Mouse (Mus musculus) monocyte, adult 5-6 weeks (primary cell): ENCODE measurements around the gene Zic1. TPM values are rescaled to one million over a fixed set of nuclear protein-coding genes. Genes with fewer than 3 reads are reported as not detected.

Experiments
- ATAC-seq: fragments of 153-309, 156-312 bp; replicated peaks from 2 replicates; pipeline ENCODE4 v1.8.0; 2017; ENCODE audit warnings: mild to moderate bottlenecking; ENCODE audit not compliant: low TSS enrichment, insufficient number of reproducible peaks, severe bottlenecking, poor library complexity, low FRiP score
- total RNA-seq: library from RNA; stranded (forward); fragments of 200-1000, 200-491, 200-594 nt; gene quantifications from 3 replicates; pipeline ENCODE4 v1.2.3, GENCODE M21; 2017

Zic1 gene
- not detected in 3 replicates for total RNA-seq

DNA sequence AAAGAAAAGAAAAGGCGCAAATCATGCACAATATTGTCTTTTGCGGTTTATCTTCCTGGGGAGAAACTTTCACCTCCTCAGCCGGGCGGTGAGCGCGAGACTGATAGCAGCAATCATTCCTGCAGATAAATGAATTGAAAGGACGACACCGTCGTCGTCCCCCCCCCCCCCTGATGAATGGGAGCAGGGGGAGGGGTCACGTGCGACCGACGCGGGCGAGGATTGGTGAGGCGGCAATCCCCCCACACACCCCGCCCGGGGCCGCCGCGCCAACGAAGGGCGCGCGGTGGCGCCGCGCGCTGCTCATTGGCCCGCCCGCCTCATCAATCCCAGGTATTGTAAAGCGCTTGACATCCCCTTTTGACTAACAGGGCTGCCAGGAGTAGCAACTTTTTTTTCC lies at the start of gene Zic1:
TSS of gene Zic1 (minus strand) at position 147 of the 400 bp plus-strand sequence.
- no peak for ATAC-seq

DNA sequence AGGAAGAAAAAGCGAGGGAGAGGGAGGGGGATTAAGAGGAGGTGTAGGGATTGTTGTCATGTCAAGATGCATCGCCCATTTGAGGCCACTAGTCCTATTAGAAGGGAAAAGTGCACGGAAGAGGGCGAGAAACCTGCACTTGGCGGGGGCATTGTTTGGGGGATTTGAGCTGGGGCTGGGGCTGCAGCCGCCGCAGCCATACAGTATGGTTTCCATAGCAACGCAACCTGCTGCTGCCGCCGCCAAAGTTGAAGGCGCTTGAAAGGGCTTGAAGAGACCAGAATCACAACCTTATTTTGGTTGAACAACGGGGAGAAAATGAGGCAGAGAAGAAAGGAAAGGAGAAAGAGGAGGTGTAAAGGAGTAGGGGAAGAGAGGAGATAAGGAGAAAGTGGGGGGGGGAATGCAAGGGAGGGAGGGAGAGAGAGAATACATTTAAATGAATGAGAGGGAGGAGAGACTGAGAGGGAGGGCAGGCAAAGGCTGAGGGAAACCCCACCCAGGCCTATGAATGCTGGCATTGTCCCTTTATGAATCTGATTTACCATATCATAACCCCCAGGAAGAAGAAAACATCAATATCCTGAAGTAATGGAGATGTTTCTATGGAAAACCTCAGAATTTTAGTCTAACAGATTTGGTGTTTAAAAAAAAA lies 48.5 kb upstream of the Zic1 start:
- ATAC-seq: no peak

DNA sequence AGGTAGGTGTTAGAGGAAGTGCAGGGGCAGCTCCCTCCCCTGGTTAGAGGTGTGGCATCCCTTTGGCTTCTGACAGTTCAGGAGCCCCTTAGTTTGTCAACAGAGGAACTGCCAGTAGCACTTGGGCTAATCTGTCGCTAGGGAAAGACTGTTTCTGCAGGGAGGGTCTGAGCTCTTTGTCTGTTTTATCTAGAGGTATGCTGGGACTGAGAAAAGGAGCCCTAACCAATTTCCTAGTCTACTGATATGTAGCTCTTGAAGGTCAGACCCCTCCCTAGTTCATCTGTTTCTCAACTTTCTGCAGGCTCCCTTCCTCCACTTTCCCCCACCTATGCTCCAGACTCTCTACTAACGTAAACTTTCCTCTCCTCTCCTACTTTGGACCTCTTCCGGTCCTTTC lies 44.2 kb upstream of the Zic1 start:
- no peak for ATAC-seq

DNA sequence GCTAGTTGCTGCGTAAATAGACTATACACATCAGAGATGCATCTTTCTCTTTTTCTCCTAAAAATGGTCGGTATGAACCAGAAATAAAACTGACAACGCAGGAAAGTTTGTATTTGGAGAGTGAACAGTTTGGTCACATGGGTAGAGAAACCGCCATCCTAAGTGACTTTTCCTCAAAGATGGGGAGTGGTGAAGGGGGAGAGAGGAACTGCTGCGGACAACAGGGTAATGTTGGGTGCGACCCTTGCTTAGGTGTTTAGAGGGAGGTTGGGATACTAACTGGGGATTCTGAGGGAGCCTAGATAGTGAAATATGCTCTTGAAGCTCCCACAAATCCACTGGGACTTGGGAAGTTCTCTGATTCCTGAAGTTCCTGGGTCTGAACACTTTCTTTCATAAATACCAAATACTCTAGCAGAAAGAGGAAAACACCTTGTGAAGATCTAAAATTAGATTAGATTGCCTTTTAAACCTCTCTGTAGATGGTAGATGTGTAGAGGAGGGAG lies 40.7 kb upstream of the Zic1 start:
- ATAC-seq: no peak

DNA sequence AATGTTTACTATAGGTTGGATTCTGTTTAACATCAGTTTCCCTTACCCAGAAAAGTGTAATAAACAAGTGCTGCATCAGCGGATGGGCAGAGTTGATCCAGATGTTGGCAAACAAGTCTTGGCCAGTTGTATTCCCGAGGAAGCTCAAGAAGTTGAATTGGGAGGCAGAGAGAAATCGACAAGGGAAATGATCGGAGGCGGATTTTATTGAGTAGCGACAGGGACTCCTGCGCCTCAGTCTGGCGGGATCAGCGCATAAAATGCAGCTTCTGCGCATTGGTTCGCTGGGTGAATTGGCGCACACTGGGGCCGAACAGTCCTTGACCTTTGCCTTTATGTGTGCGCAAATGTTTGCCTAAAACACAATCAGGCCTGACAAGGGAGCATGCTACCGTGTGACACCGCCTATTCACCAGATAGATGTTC lies 40.2 kb upstream of the Zic1 start:
- no peak for ATAC-seq

DNA sequence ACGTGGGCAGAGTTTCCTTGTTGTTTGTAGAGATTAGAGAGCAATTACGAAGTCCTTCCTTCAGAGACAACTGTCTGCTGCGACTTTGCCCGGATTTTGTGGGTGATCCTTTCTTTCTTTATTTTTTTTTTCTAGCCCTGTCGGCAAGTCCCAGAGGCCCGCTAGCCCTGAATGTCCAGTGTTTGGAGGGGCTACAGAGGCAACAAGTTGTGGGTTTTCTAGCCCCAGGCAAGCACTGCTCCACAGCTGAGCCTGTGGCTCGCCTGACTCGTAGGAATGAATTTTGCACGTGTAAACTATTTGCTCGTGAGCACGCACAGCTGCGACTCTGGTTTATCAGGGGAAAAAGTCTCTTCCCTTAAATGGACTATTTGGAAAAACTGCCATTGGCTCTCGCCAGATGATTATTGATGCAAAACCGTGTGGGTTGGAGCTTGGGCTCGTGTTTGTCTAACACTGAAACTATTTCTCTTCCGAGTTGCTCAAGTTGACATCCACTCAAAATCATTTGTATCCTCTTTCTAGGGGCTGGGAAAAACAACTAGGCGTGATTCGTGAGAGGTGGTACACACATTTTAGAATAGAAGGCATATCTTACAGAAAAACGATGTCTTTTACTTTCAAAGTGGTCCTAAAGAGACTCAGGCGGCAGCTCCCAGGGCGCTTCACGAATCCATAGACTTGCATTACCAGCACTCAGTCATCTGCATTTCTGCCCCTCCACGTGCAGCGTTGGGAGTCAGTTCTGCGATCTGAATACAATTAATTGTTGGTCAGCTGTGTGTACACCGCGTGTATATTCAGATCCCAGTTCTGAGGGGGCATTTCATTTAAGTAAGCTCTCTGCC lies 39.5 kb upstream of the Zic1 start:
- no peak for ATAC-seq

DNA sequence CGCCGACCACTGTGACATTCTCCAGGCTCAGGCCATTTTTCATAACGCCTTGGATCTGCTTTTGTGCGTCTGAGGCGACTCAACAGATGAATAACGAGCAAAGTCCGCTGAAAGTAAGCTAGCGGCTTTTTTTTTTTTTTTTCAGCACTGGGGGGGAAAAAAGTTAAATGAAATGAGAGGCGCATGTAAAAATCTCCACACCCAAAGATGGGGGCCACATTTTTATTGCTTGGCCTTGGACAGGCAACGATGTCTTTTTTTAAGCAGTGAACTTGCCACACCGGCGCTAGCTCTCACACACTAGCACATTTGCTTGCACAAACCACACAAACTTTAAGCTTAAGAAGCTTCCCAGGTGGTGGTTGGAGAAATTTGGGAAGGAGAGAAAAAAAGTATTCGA lies 38.6 kb upstream of the Zic1 start:
- ATAC-seq: no peak

DNA sequence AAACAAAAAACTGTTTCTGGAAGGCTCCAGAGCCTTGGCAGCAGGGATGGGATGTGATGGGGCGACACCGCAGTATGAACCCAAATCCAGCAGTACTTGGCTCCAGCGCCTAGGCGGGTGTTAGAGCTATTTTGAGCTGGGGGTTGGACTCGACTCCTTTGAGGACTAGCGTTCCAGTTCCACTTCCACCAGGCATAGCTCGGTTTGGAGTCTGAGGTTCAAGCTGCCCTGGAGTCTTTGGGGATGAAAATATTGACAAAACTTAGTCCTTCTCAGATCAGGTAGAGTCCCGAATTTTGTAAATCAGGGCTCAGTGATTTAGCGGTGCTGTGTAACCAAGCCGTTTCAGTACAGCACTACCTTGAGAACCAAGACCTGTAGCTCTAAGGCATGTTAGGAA lies 35.9 kb upstream of the Zic1 start:
- no peak for ATAC-seq

DNA sequence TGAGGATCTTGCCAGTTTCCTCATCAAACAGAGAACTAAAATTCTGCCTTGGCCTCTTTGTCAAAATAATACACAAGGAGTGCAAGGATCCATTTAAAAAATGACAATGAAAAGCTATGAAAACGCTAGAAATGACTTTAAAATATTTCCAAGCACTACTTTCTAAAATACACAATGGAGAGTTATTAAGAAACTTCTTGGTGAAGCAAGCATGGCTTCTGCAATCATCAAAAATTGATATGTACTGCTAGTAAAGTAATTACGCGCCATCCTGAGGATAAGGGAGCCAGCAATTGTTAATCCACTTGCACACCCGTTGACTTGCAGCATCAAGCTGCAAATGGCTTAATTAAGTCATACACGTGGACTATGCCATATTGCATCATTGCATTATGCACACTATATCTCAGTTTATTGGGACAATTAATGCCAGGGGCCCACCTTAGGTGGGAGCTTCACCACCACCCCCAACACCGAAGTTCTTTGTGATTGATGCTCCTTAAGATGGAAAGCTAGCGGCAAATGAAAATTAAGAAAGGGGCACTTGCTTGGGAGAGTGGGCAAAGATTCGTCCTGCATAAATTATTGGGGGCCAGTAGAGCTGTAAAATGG lies 35.0 kb upstream of the Zic1 start:
- ATAC-seq: no peak

DNA sequence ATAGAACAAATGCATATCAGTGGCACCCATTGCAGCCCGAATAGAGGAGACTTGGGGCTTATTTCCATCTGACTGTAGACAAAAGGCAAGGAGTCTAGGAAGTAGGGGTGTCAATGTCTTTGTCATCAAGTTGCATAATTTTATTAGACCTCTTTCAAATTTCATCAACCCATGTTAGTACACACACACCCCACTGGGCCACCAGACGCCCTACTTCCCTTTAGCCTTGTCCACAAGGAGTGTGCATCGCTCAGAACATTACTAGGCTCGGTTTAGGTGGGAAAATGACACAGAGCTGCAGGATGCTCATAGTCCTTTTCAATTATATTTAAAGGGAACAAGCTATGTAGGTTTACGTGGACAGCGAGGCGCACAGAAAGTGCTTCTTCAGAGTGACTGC lies 34.4 kb upstream of the Zic1 start:
- no peak for ATAC-seq

DNA sequence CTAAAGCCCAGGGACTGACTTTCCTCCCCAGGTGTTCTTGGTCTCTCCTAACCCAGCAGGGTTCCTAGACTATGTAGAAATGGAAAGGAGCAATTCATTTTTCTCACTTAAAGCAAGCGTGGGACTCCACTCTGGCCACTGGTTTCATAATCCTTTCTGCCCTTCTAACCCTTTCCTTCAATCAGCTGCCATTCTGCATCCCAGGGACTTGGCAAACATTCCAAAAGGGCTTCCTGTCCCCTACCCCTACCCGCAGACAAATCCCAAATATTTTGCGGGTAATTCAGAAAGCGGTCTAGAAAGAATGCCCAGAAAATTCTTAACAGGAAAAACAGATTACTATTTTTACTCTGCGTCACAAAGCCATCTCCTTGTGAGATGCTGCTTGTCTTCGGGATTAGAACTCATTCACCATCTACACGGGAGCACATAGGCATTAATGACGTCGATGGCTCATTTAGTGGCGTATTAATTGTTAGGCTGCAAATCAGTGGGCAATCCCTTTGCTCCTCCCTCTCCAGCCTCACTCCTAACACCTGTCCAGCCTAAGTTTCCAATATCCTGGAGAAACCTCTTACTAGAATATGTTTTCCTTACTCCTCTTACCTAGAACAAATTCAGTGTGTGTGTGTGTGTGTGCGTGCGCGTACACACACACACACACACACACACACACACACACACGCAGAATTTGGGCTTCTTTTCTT lies 29.6 kb upstream of the Zic1 start:
- no peak for ATAC-seq

DNA sequence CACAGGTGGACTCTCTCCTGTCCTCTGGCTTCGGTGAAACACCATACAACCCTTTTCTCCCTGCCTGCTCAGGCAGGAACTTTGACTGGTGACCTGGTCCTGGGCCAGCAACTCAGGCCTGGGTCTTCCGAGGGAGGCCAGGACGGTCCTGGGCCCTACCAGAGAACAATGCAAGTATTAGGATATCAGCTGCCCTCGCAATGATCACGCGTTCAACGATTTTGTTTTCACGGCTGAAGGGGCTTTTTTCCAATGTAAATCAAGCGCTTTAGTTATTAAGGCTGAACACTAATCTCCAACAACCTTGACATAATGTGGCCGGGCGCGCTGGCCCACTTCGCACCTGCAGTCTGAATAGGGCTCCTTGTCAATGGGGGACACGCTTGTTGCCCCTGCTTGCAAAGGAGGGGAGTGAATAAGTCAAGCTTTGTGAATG lies 28.6 kb upstream of the Zic1 start:
- no peak for ATAC-seq

DNA sequence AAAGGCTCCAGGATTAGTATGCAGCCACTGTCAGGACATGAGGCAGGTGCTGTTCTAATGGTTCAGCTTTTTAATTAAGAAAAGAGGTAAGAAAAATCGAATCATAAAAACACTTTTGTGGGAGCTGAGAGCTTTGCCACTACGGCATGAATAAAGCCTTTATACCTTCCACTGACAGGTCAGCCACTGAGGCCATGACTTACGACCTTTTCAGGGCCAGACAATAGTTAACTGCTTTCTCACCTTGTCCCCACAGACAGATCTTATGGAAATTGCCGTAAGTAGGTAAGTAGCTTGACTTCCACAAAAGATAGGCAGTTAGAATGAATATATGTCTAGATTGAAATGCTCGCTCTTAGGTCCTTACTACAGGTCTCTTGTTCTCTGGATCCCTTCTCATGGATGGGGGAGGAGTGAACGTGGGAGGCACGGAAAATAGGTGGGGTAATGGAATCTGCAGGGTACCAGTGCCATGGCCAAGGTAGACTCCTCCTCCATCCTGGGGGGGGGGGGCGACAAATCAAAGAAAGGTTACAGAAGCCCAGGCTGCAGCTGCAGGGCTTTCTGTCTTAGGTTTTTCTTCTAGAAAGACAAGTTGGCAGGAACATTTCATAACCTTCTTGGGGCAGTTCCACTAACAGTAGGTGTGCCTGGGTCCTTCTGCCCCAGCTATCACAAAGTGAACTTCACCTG lies 27.9 kb upstream of the Zic1 start:
- ATAC-seq: no peak

DNA sequence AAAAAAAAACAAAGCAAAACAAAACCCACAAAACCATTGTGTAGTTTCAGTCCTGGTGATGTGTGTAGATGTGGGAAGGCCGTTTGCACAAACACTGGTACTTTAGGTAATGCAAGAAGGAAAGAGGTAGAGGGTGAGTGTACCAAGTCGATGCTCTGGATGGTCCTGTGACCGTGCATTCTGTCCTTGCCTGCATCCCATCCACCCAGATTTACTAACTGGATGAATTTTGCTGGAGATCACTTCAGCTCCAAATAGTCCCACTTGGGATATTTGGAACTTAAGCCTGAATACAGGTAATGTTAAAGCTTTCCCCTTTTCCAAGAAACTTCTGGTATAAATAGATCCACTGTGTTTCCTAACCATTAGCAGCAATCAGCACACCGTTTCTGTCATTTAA lies 22.6 kb upstream of the Zic1 start:
- ATAC-seq: no peak

DNA sequence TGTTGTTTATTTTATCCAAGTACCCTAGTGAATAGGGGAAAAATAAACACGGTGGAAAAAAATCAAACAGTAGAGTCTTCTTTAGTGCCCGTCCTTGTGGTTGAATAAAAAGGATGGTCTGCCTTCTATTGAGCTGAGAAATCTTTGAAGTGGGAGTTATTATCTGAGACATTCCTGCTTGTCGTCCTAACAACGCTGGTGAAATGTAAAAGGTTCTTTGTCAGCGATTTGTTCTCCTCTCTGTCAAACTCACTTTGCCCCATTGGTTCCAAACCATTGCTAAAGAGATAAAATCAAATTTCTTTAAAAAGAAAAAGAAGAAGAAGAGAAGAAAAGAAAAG lies 22.1 kb upstream of the Zic1 start:
- ATAC-seq: no peak

DNA sequence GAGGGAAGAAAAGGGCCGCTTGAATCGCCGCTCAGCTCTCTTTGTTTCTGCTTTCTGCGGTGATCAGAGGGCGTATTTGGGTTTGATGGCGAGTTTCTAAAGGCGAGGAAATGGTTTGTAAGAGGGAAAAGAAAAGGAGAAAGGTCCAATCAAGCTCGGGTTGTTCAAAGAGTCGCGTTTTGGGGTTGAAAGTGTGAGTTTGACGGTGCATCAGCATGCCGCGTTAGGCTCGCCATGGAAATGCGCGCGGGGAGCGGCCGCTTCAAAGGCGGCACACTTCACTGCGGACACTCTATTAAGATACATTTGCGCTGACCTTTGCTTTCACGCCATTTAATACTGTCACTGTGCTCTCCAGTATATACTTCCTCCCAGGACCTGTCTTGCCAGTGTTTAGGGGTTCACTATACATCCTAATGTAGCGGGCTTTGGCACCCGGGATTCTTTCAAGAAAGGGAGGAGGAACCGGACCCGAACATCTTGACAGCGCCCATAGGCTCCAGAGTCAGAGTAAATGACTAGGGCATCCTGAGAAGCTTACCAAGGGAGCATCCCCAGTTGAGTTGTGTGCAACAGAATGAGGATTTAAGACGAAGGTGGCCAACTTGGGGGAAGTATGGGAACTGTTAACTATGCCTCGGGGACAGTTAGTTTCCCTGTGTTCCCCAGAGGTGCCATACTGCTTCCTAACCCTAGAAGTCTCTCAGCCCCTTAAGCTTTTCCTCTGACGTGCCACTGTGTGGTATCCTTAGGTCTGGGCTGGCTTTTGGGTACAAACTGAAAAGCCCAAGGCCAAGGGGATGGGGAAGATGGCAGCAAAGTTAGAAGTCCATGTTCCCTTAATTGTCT lies 21.5 kb upstream of the Zic1 start:
- ATAC-seq: no peak

DNA sequence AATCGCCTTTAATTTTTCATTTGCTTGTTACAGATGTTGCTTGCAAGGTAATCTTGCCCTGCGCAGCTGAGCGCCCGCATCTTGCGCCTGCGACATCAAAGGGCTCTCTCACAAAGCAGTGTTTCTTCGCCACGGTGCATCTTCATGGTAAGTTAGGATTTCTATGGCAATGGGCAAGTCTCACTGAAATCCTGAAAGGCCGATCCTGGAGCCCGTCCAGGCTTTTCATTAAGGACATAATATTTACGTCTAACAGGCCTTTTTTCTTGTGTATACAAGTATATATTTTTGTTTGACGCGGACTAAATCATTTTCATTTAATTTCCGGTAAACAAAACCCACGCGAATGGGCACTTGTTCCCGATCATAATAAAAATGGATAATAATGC lies 20.9 kb upstream of the Zic1 start:
- no peak for ATAC-seq
